In the genomic region with DNA sequence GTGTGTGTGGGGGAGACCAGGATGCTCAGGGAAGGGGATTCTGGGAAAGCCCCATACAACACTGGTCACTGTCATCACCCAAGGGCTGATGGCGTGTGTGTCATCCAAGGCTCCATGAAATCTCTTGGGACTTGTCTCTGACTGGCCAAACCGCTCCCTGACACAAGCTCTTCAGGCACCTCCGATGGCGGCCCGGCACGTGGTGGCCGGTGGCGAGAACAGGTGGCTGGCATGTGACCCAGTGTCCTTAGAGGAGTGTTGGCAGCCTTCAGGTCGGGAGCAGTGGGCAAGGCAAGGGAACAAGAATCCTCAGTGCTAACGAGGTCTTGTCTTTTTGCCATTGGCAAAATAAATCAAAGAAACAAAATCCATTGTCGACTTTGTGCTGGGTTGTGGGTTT, we compare ENCODE assay signal across 22 mouse cellular contexts. TPM values are rescaled to one million over a fixed set of nuclear protein-coding genes. Genes with fewer than 3 reads are reported as not detected.
DNase-seq lines count a peak whose midpoint lies in the region; ATAC-seq and TF ChIP-seq lines count a peak whose summit lies in the region.
"Had no signal": no experiment of that assay in that cellular context is flagged by ENCODE, and none has a peak within 500 bp of the region (broad histone marks: within the 10 kb centered on the region; RNA-seq: fewer than 3 reads in every experiment).

No protein-coding gene starts in this region.

- H3K79me3 ChIP-seq in C2C12 (ENCODE audit: low read depth) = no peaks in the 10 kb centered on the region

- ATAC-seq in forebrain, embryonic 12.5 days (ENCODE audit: low FRiP score) = 0 out of 2 replicates have a peak, but pooled peaks have one; percentile 13
- ATAC-seq in forebrain, postnatal 0 days = no peak
- ATAC-seq: activated CD4-positive, CD25-positive, alpha-beta regulatory T cell, adult 4 months; CD4-positive, CD25-positive, alpha-beta regulatory T cell, adult 4 months; forebrain, embryonic 14.5 days; inflammation-experienced regulatory T-cells, adult 6 months; intestine, postnatal 0 days; Patski had no signal

- H3ac ChIP-seq in C2C12 (ENCODE audit: control insufficient read depth, insufficient read length, low read depth) = no peak overlapping the region
- H3ac ChIP-seq in myocyte (ENCODE audit: control insufficient read depth, insufficient read length) = no peak overlapping the region

- H3K36me3 ChIP-seq in forebrain, embryonic 12.5 days (replicated peaks) = peaks cover 75% of the 10 kb centered on the region
- H3K36me3 ChIP-seq in forebrain, postnatal 0 days (ENCODE audit: insufficient read depth) = peaks cover 65% of the 10 kb centered on the region
- H3K36me3 ChIP-seq in C2C12 (ENCODE audit: control insufficient read depth, insufficient read depth) (peaks cover 66% of the 10 kb centered on the region), myocyte (ENCODE audit: control insufficient read depth, insufficient read depth) (peaks cover 33% of the 10 kb centered on the region)

- no peaks in the 10 kb centered on the region; the same call in 1 of the 2 replicates for H3K4me1 ChIP-seq in forebrain, embryonic 12.5 days
- H3K4me1 ChIP-seq in forebrain, postnatal 0 days (ENCODE audit: insufficient read depth) = no peaks in the 10 kb centered on the region
- H3K4me1 ChIP-seq: embryonic facial prominence, embryonic 13.5 days; hindbrain, embryonic 10.5 days; hindbrain, embryonic 15.5 days had no signal

- intact Hi-C loops in gastrocnemius, postnatal 14 days (cut with DNase I; ENCODE audit: low total_unique reads) = no loop called here

- H3K79me2 ChIP-seq in C2C12 (ENCODE audit: control insufficient read depth, insufficient read depth) (no peaks in the 10 kb centered on the region), myocyte (ENCODE audit: control insufficient read depth, insufficient read depth) (no peaks in the 10 kb centered on the region)

- 90% methylated on average over 11 of the region's 11 CpGs for WGBS in forebrain, embryonic 12.5 days
- WGBS in forebrain, postnatal 0 days = 86% methylated on average over 11 of the region's 11 CpGs

- no peaks in the 10 kb centered on the region for H3K9me3 ChIP-seq in forebrain, embryonic 12.5 days
- no peaks in the 10 kb centered on the region for H3K9me3 ChIP-seq in forebrain, postnatal 0 days (ENCODE audit: low read length)
- H3K9me3 ChIP-seq: embryonic facial prominence, embryonic 13.5 days; heart, embryonic 12.5 days; hindbrain, embryonic 15.5 days had no signal

- no peak for DNase-seq in forebrain, postnatal 0 days
- peak; percentile 61 for DNase-seq in gastrocnemius, postnatal 14 days
- DNase-seq in gastrocnemius, postnatal 4 days (ENCODE audit: low spot score in 2 of 2) = no peak
- no peak for DNase-seq in adrenal gland, adult (ENCODE audit: inconsistent age in 2 of 2, low spot score in 1 of 2)
- DNase-seq in urinary bladder, postnatal 14 days (ENCODE audit: low spot score) = no peak
- DNase-seq: adrenal gland, adult 2 months; adrenal gland, postnatal 25 days; cerebellum, adult 8-10 months; kidney, adult 8-10 months had no signal

- H3K9ac ChIP-seq in forebrain, embryonic 12.5 days = no peak overlapping the region
- H3K9ac ChIP-seq in forebrain, postnatal 0 days = no peak overlapping the region
- H3K9ac ChIP-seq: embryonic facial prominence, embryonic 13.5 days; heart, embryonic 12.5 days; hindbrain, embryonic 15.5 days had no signal

- no peaks in the 10 kb centered on the region for H3K27me3 ChIP-seq in forebrain, embryonic 12.5 days
- H3K27me3 ChIP-seq in forebrain, postnatal 0 days (ENCODE audit: insufficient read depth, low read length) = no peaks in the 10 kb centered on the region
- H3K27me3 ChIP-seq in C2C12 (ENCODE audit: control insufficient read depth, insufficient read depth, insufficient read length) (no peaks in the 10 kb centered on the region), myocyte (ENCODE audit: control insufficient read depth, insufficient read depth, insufficient read length) (no peaks in the 10 kb centered on the region)
- H3K27me3 ChIP-seq: embryonic facial prominence, embryonic 13.5 days; heart, embryonic 12.5 days; hindbrain, embryonic 15.5 days; Patski had no signal

- no peak overlapping the region for H3K27ac ChIP-seq in forebrain, embryonic 12.5 days
- H3K27ac ChIP-seq in forebrain, postnatal 0 days (ENCODE audit: low read depth, low read length) = no peak overlapping the region
- H3K27ac ChIP-seq: embryonic facial prominence, embryonic 13.5 days; hindbrain, embryonic 10.5 days; hindbrain, embryonic 15.5 days had no signal

- H3K4me2 ChIP-seq in forebrain, embryonic 12.5 days = no peak overlapping the region
- H3K4me2 ChIP-seq in forebrain, postnatal 0 days (ENCODE audit: low read depth) = no peak overlapping the region
- no peak overlapping the region for H3K4me2 ChIP-seq in myocyte (ENCODE audit: low read depth)
- H3K4me2 ChIP-seq: embryonic facial prominence, embryonic 13.5 days; heart, embryonic 12.5 days; hindbrain, embryonic 15.5 days had no signal

- no peak for TF ChIP-seq POLR2A in myocyte (IDR thresholded peaks at IDR 0.05; ENCODE audit: insufficient read length, low read depth)

- H3K4me3 ChIP-seq in forebrain, embryonic 12.5 days (replicated peaks) = no peak overlapping the region
- H3K4me3 ChIP-seq in forebrain, postnatal 0 days (ENCODE audit: low read depth, low read length) = no peak overlapping the region
- no peak overlapping the region for H3K4me3 ChIP-seq in C2C12 (ENCODE audit: insufficient read depth, poor library complexity, severe bottlenecking)
- H3K4me3 ChIP-seq in myocyte = no peak overlapping the region
- H3K4me3 ChIP-seq: embryonic facial prominence, embryonic 13.5 days; heart, embryonic 12.5 days; hindbrain, embryonic 10.5 days; hindbrain, embryonic 15.5 days had no signal

- no peak for TF ChIP-seq CTCF in forebrain, postnatal 0 days (IDR thresholded peaks at IDR 0.05; ENCODE audit: low read depth)
- no peak for TF ChIP-seq CTCF in C2C12 (IDR thresholded peaks at IDR 0.05; ENCODE audit: control insufficient read depth, insufficient read depth, insufficient read length)

TF ChIP-seq in C2C12, 6 proteins besides CTCF, POLR2A, EP300 and RAD21:
- TF ChIP-seq CEBPB (IDR thresholded peaks at IDR 0.05; ENCODE audit: low read depth) (no peak), MYOG (IDR thresholded peaks at IDR 0.05; ENCODE audit: control insufficient read depth, extremely low read depth, insufficient read length) (no peak), MAX (IDR thresholded peaks at IDR 0.05) (peak; percentile 24), MYOD1 (IDR thresholded peaks at IDR 0.05; ENCODE audit: control insufficient read depth, insufficient read length, low read depth) (peak; percentile 32), FOSL1 (IDR thresholded peaks at IDR 0.05; ENCODE audit: insufficient read depth, low read length, poor library complexity, severe bottlenecking) (no peak)

TF ChIP-seq in myocyte, 11 proteins besides CTCF, POLR2A, EP300 and RAD21:
- TF ChIP-seq SRF (IDR thresholded peaks at IDR 0.05; ENCODE audit: control insufficient read depth, insufficient read length, low read depth) (no peak), E2F4 (IDR thresholded peaks at IDR 0.05; ENCODE audit: insufficient read depth) (no peak), MYOG (IDR thresholded peaks at IDR 0.05; ENCODE audit: control insufficient read depth in 1 of 3, insufficient read depth in 1 of 3, insufficient read length in 2 of 3, low read depth in 2 of 3) (peak; percentile 36 to 91 (median 74)), MYOD1 (IDR thresholded peaks at IDR 0.05; ENCODE audit: control insufficient read depth in 1 of 3, insufficient read length in 2 of 3, low read depth in 2 of 3) (peak in 2 of 3 experiments; percentile 69 to 88), CEBPB (IDR thresholded peaks at IDR 0.05; ENCODE audit: insufficient read depth, poor library complexity, severe bottlenecking) (no peak), MAX (IDR thresholded peaks at IDR 0.05; ENCODE audit: low read depth) (no peak), POLR2AphosphoS2 (IDR thresholded peaks at IDR 0.05; ENCODE audit: insufficient read length, low read depth) (no peak)

RNA-seq across cellular contexts. Expression of a gene that starts 15.3 kb away (rescaled TPM):
- polyA plus RNA-seq in forebrain, embryonic 12.5 days (2016; fragmentation: Nextera tagmentation; extraction: Ambion mirVana) = 41.3 and 43.6 TPM in 2 replicates
- 32.0 and 41.9 TPM in 2 replicates for total RNA-seq in forebrain, postnatal 0 days (2014; rRNA removed)
- polyA plus RNA-seq in forebrain, postnatal 0 days (2015; fragmentation: Nextera tagmentation; extraction: Ambion mirVana) = 22.9 and 30.3 TPM in 2 replicates
- 10 to 100 TPM; 31.5 to 32.6 TPM for total RNA-seq in gastrocnemius, postnatal 14 days (2021)
- total RNA-seq in gastrocnemius, postnatal 4 days (2021) = 10 to 100 TPM; 72.4 to 77.4 TPM
- 74.2 TPM for polyA plus RNA-seq in C2C12 (2012; fragmentation: generic; extraction: Trizol)
- polyA plus RNA-seq in myocyte (2012; fragmentation: generic; extraction: Trizol) = 110 TPM

RNA-seq across cellular contexts. Expression of a gene that starts 36.7 kb away (rescaled TPM):
- 245 and 267 TPM in 2 replicates for polyA plus RNA-seq in forebrain, embryonic 12.5 days (2016; fragmentation: Nextera tagmentation; extraction: Ambion mirVana)
- total RNA-seq in forebrain, postnatal 0 days (2014; rRNA removed) = 398 and 490 TPM in 2 replicates
- 160 and 248 TPM in 2 replicates for polyA plus RNA-seq in forebrain, postnatal 0 days (2015; fragmentation: Nextera tagmentation; extraction: Ambion mirVana)
- total RNA-seq in gastrocnemius, postnatal 14 days (2021) = 10 to 100 TPM; 46.6 to 46.7 TPM
- 10 to 100 TPM; 81.1 to 89.2 TPM for total RNA-seq in gastrocnemius, postnatal 4 days (2021)
- polyA plus RNA-seq in C2C12 (2012; fragmentation: generic; extraction: Trizol) (98.6 TPM), myocyte (2012; fragmentation: generic; extraction: Trizol) (116 TPM)
